Mouse (Mus musculus) neural tube, embryonic 12.5 days (tissue): ENCODE results near the gene Tuba3a. TPM values are rescaled to one million over a fixed set of nuclear protein-coding genes. Genes with fewer than 3 reads are reported as not detected.
A peak's percentile ranks its signal among the peaks of the same experiment; 100 is the strongest.

Experiments used
- ATAC-seq: fragments of 200-750 bp; cut with Nextera tagmentation; 2 replicates; pipeline ENCODE4 v1.8.0; 2017; ENCODE audit warnings: low read depth, mild to moderate bottlenecking, moderate TSS enrichment, moderate library complexity; ENCODE audit not compliant: low FRiP score
- H3K27ac ChIP-seq: fragments of 300-500 bp; sonication (generic); 2 replicates; pipeline ENCODE4 v1.5.1; 2016
- H3K27me3 ChIP-seq: fragments of 300-500 bp; sonication (generic); replicated peaks from 2 replicates; pipeline ENCODE4 v1.6.1; 2016; ENCODE audit warnings: mild to moderate bottlenecking
- H3K36me3 ChIP-seq: fragments of 300-500 bp; sonication (generic); 2 replicates; pipeline ENCODE4 v1.6.1; 2016; ENCODE audit warnings: mild to moderate bottlenecking
- H3K4me1 ChIP-seq: fragments of 300-500 bp; sonication (generic); 2 replicates; pipeline ENCODE4 v1.6.1; 2016
- H3K4me2 ChIP-seq: fragments of 300-500 bp; sonication (generic); replicated peaks from 2 replicates; pipeline ENCODE4 v1.6.1; 2016; ENCODE audit warnings: mild to moderate bottlenecking
- H3K4me3 ChIP-seq: fragments of 300-500 bp; sonication (generic); 2 replicates; pipeline ENCODE4 v1.5.1; 2016
- H3K9ac ChIP-seq: fragments of 300-500 bp; sonication (generic); 2 replicates; pipeline ENCODE4 v1.6.1; 2016; ENCODE audit warnings: mild to moderate bottlenecking
- H3K9me3 ChIP-seq: fragments of 300-500 bp; sonication (generic); 2 replicates; pipeline ENCODE4 v1.6.1; 2016; ENCODE audit warnings: mild to moderate bottlenecking
- WGBS: fragments of 180-500 bp; shearing (Covaris S2); methylation state at CpG from one replicate; pipeline ENCODE4 v1.1.7; 2016; 5-methylcytosine and 5-hydroxymethylcytosine counted together
- polyA plus RNA-seq: library from polyadenylated mRNA; unstranded; fragments of >200 nt; fragmentation: Nextera tagmentation; extraction: Ambion mirVana; gene quantifications from 2 replicates; pipeline ENCODE4 v1.2.1, GENCODE M21; 2016

Tuba3a gene
- polyA plus RNA-seq = 0.42 TPM in 1 of 2 replicates, not detected in the other

GRCm38 (mm10) chr6:125285890-125286289 is at the start of gene Tuba3a:
Gene Tuba3a (minus strand): TSS chr6:125286042.
- no peaks in the 10 kb centered on the region for H3K4me1 ChIP-seq

GRCm38 (mm10) chr6:125334356-125334755 is 48.5 kb upstream of the Tuba3a start:
- H3K4me2 ChIP-seq = no peak overlapping the region

More at GRCm38 (mm10) chr6:125285890-125286289, at the start of gene Tuba3a:
- H3K27ac ChIP-seq = no peak within 1 kb of the TSS
- H3K4me3 ChIP-seq = no peak within 1 kb of the TSS
- H3K9me3 ChIP-seq = no peaks in the 10 kb centered on the region
- H3K9ac ChIP-seq = no peak within 1 kb of the TSS
- H3K27me3 ChIP-seq = no peaks in the 10 kb centered on the region
- ATAC-seq = no peak
- no peaks in the 10 kb centered on the region for H3K36me3 ChIP-seq
- WGBS = 97% methylated on average over 22 of the region's 22 CpGs
- no peak within 1 kb of the TSS for H3K4me2 ChIP-seq

GRCm38 (mm10) chr6:125333112-125333899 is 47.5 kb upstream of the Tuba3a start:
- ATAC-seq = no peak
- 82% methylated on average over 14 of the region's 14 CpGs for WGBS
- no peaks in the 10 kb centered on the region for H3K9me3 ChIP-seq
- no peak overlapping the region for H3K27ac ChIP-seq
- H3K9ac ChIP-seq = no peak overlapping the region
- H3K4me2 ChIP-seq = no peak overlapping the region
- no peak overlapping the region for H3K4me3 ChIP-seq
- no peaks in the 10 kb centered on the region for H3K36me3 ChIP-seq
- no peaks in the 10 kb centered on the region for H3K4me1 ChIP-seq
- H3K27me3 ChIP-seq = no peaks in the 10 kb centered on the region

More at GRCm38 (mm10) chr6:125334356-125334755, 48.5 kb upstream of the Tuba3a start:
- H3K4me1 ChIP-seq = no peaks in the 10 kb centered on the region
- 48% methylated on average over 2 of the region's 2 CpGs for WGBS
- no peaks in the 10 kb centered on the region for H3K36me3 ChIP-seq
- no peak for ATAC-seq
- H3K9ac ChIP-seq = no peak overlapping the region
- H3K27me3 ChIP-seq = no peaks in the 10 kb centered on the region
- H3K9me3 ChIP-seq = no peaks in the 10 kb centered on the region
- no peak overlapping the region for H3K27ac ChIP-seq
- no peak overlapping the region for H3K4me3 ChIP-seq

- ATAC-seq = peak; percentile 84
- Histone ChIP-seq H3K27me3 (no peaks in the 10 kb centered on the region), H3K36me3 (no peaks in the 10 kb centered on the region), H3K4me3 (peak overlapping the region; percentile 43), H3K4me1 (no peaks in the 10 kb centered on the region), H3K9ac (peak overlapping the region; percentile 59), H3K9me3 (no peaks in the 10 kb centered on the region), H3K27ac (no peak overlapping the region), H3K4me2 (peak overlapping the region; percentile 78)
- 1% methylated on average over 39 of the region's 39 CpGs for WGBS
These were observed 44.9 kb upstream of the Tuba3a start for GRCm38 (mm10) chr6:125330626-125331326.

- H3K27ac ChIP-seq = no peak overlapping the region
- no peak overlapping the region for H3K4me3 ChIP-seq
- no peaks in the 10 kb centered on the region for H3K9me3 ChIP-seq
- 82% methylated on average over 5 of the region's 5 CpGs for WGBS
- no peak overlapping the region for H3K4me2 ChIP-seq
- H3K36me3 ChIP-seq = no peaks in the 10 kb centered on the region
- H3K9ac ChIP-seq = no peak overlapping the region
- ATAC-seq = no peak
- peaks cover 5% of the 10 kb centered on the region for H3K27me3 ChIP-seq
- no peaks in the 10 kb centered on the region for H3K4me1 ChIP-seq
These were observed 42.4 kb upstream of the Tuba3a start for GRCm38 (mm10) chr6:125328243-125328642.

- 0 out of 2 replicates have a peak, but pooled peaks cover 7% of the 10 kb centered on the region for H3K4me1 ChIP-seq
- no peak overlapping the region for H3K9ac ChIP-seq
- 70% methylated on average over 6 of the region's 6 CpGs for WGBS
These were observed 39.5 kb upstream of the Tuba3a start for GRCm38 (mm10) chr6:125325337-125325736.

GRCm38 (mm10) chr6:125323547-125323946 is 37.7 kb upstream of the Tuba3a start:
- Histone ChIP-seq H3K27me3 (peaks cover 46% of the 10 kb centered on the region), H3K36me3 (no peaks in the 10 kb centered on the region), H3K4me2 (no peak overlapping the region), H3K9me3 (no peaks in the 10 kb centered on the region), H3K4me3 (no peak overlapping the region), H3K27ac (no peak overlapping the region), H3K9ac (no peak overlapping the region), H3K4me1 (0 out of 2 replicates have a peak, but pooled peaks cover 7% of the 10 kb centered on the region)
- WGBS = 64% methylated on average over 6 of the region's 6 CpGs
- ATAC-seq = no peak

More at GRCm38 (mm10) chr6:125325337-125325736, 39.5 kb upstream of the Tuba3a start:
- H3K4me3 ChIP-seq = no peak overlapping the region
- no peak overlapping the region for H3K4me2 ChIP-seq
- no peaks in the 10 kb centered on the region for H3K9me3 ChIP-seq
- ATAC-seq = no peak
- H3K27me3 ChIP-seq = peaks cover 34% of the 10 kb centered on the region
- H3K27ac ChIP-seq = no peak overlapping the region
- H3K36me3 ChIP-seq = no peaks in the 10 kb centered on the region

- no peaks in the 10 kb centered on the region for H3K36me3 ChIP-seq
These were observed 37.0 kb upstream of the Tuba3a start for GRCm38 (mm10) chr6:125322794-125323193.

GRCm38 (mm10) chr6:125321114-125321855 is 35.4 kb upstream of the Tuba3a start:
- no peaks in the 10 kb centered on the region for H3K9me3 ChIP-seq
- no peak overlapping the region for H3K4me3 ChIP-seq
- 9% methylated on average over 26 of the region's 26 CpGs for WGBS
- H3K36me3 ChIP-seq = no peaks in the 10 kb centered on the region
- H3K9ac ChIP-seq = no peak overlapping the region
- H3K27ac ChIP-seq = no peak overlapping the region
- peaks cover 46% of the 10 kb centered on the region for H3K27me3 ChIP-seq
- no peak for ATAC-seq
- 0 out of 2 replicates have a peak overlapping the region, but pooled peaks have one; percentile 22 for H3K4me2 ChIP-seq
- H3K4me1 ChIP-seq = 0 out of 2 replicates have a peak, but pooled peaks cover 7% of the 10 kb centered on the region

More at GRCm38 (mm10) chr6:125322794-125323193, 37.0 kb upstream of the Tuba3a start:
- WGBS = 48% methylated on average over 13 of the region's 13 CpGs
- Histone ChIP-seq H3K27me3 (peaks cover 46% of the 10 kb centered on the region), H3K4me3 (no peak overlapping the region), H3K4me2 (no peak overlapping the region), H3K9ac (no peak overlapping the region), H3K27ac (no peak overlapping the region), H3K9me3 (no peaks in the 10 kb centered on the region), H3K4me1 (0 out of 2 replicates have a peak, but pooled peaks cover 7% of the 10 kb centered on the region)
- no peak for ATAC-seq

GRCm38 (mm10) chr6:125320323-125320722 is 34.5 kb upstream of the Tuba3a start, which contains the start of gene Scnn1a:
Gene Scnn1a (plus strand): TSS chr6:125320659.
- H3K27ac ChIP-seq = no peak within 1 kb of the TSS
- H3K4me1 ChIP-seq = 0 out of 2 replicates have a peak, but pooled peaks cover 7% of the 10 kb centered on the region
- H3K9me3 ChIP-seq = no peaks in the 10 kb centered on the region
- peaks cover 46% of the 10 kb centered on the region for H3K27me3 ChIP-seq
- H3K4me3 ChIP-seq = no peak within 1 kb of the TSS
- 0 out of 2 replicates have a peak within 1 kb of the TSS, but pooled peaks have one; percentile 22 for H3K4me2 ChIP-seq
- H3K9ac ChIP-seq = no peak within 1 kb of the TSS
- no peak for ATAC-seq
- 89% methylated on average over 1 of the region's 1 CpGs for WGBS
- H3K36me3 ChIP-seq = no peaks in the 10 kb centered on the region

GRCm38 (mm10) chr6:125319919-125320296 is 34.1 kb upstream of the Tuba3a start:
- no peak for ATAC-seq
- H3K27ac ChIP-seq = no peak overlapping the region
- H3K36me3 ChIP-seq = no peaks in the 10 kb centered on the region
- no peaks in the 10 kb centered on the region for H3K9me3 ChIP-seq
- no peak overlapping the region for H3K9ac ChIP-seq
- H3K4me1 ChIP-seq = 0 out of 2 replicates have a peak, but pooled peaks cover 7% of the 10 kb centered on the region
- no peak overlapping the region for H3K4me2 ChIP-seq
- peaks cover 46% of the 10 kb centered on the region for H3K27me3 ChIP-seq
- no peak overlapping the region for H3K4me3 ChIP-seq
